Mouse (Mus musculus): Measurements from ENCODE around the gene 4930503B20Rik. TPM values are rescaled to one million over a fixed set of nuclear protein-coding genes. Genes with fewer than 3 reads are reported as not detected.

4930503B20Rik gene
- polyA plus RNA-seq, 1 experiment from 2014 or later: not detected

GRCm38 (mm10) chr3:146657433-146657832 lies 6.3 kb upstream of the 4930503B20Rik start:
- Histone ChIP-seq H3K27me3 (replicated peaks; ENCODE audit: control insufficient read depth, insufficient read depth, low read length) (no peaks in the 10 kb centered on the region), H3K36me3 (ENCODE audit: control insufficient read depth, insufficient read depth) (no peaks in the 10 kb centered on the region), H3K9me3 (ENCODE audit: control insufficient read depth) (no peaks in the 10 kb centered on the region), H3K4me1 (replicated peaks; ENCODE audit: control insufficient read depth, insufficient read depth, low read length) (no peaks in the 10 kb centered on the region), H3K9ac (ENCODE audit: low read depth, low read length) (no peak overlapping the region), H3K27ac (ENCODE audit: low read depth, low read length) (no peak overlapping the region), H3K4me2 (replicated peaks; ENCODE audit: low read depth) (no peak overlapping the region), H3K4me3 (ENCODE audit: low read depth, low read length) (no peak overlapping the region)
- 81% methylated on average over 5 of the region's 5 CpGs for WGBS
- no peak for ATAC-seq
- no peak for TF ChIP-seq CTCF (IDR thresholded peaks at IDR 0.05; ENCODE audit: low read depth)

- H3K4me2 ChIP-seq (replicated peaks; ENCODE audit: low read depth): no peak overlapping the region
- no peaks in the 10 kb centered on the region for H3K36me3 ChIP-seq (ENCODE audit: control insufficient read depth, insufficient read depth)
- no peaks in the 10 kb centered on the region for H3K4me1 ChIP-seq (replicated peaks; ENCODE audit: control insufficient read depth, insufficient read depth, low read length)
- no peak for ATAC-seq
- H3K9ac ChIP-seq (ENCODE audit: low read depth, low read length): no peak overlapping the region
- H3K27me3 ChIP-seq (replicated peaks; ENCODE audit: control insufficient read depth, insufficient read depth, low read length): no peaks in the 10 kb centered on the region
- no peak overlapping the region for H3K27ac ChIP-seq (ENCODE audit: low read depth, low read length)
- no peaks in the 10 kb centered on the region for H3K9me3 ChIP-seq (ENCODE audit: control insufficient read depth)
- 59% methylated on average over 2 of the region's 2 CpGs for WGBS
- H3K4me3 ChIP-seq (ENCODE audit: low read depth, low read length): no peak overlapping the region
- no peak for TF ChIP-seq CTCF (IDR thresholded peaks at IDR 0.05; ENCODE audit: low read depth)
These were observed 4.0 kb upstream of the 4930503B20Rik start for GRCm38 (mm10) chr3:146655111-146655577.

- H3K36me3 ChIP-seq (ENCODE audit: control insufficient read depth, insufficient read depth): no peaks in the 10 kb centered on the region
- no peak for TF ChIP-seq CTCF (IDR thresholded peaks at IDR 0.05; ENCODE audit: low read depth)
- H3K4me1 ChIP-seq (replicated peaks; ENCODE audit: control insufficient read depth, insufficient read depth, low read length): no peaks in the 10 kb centered on the region
- no peak overlapping the region for H3K9ac ChIP-seq (ENCODE audit: low read depth, low read length)
- no peak overlapping the region for H3K27ac ChIP-seq (ENCODE audit: low read depth, low read length)
- no peaks in the 10 kb centered on the region for H3K9me3 ChIP-seq (ENCODE audit: control insufficient read depth)
- H3K4me2 ChIP-seq (replicated peaks; ENCODE audit: low read depth): no peak overlapping the region
- H3K27me3 ChIP-seq (replicated peaks; ENCODE audit: control insufficient read depth, insufficient read depth, low read length): no peaks in the 10 kb centered on the region
- no peak for ATAC-seq
- no peak overlapping the region for H3K4me3 ChIP-seq (ENCODE audit: low read depth, low read length)
- WGBS: 37% methylated on average over 6 of the region's 6 CpGs
These were observed 2.6 kb upstream of the 4930503B20Rik start for GRCm38 (mm10) chr3:146653692-146654091.

- TF ChIP-seq CTCF (IDR thresholded peaks at IDR 0.05; ENCODE audit: low read depth): no peak
- no peaks in the 10 kb centered on the region for H3K36me3 ChIP-seq (ENCODE audit: control insufficient read depth, insufficient read depth)
- H3K27me3 ChIP-seq (replicated peaks; ENCODE audit: control insufficient read depth, insufficient read depth, low read length): no peaks in the 10 kb centered on the region
- ATAC-seq: no peak
- 92% methylated on average over 5 of the region's 5 CpGs for WGBS
- no peak overlapping the region for H3K27ac ChIP-seq (ENCODE audit: low read depth, low read length)
- no peak overlapping the region for H3K9ac ChIP-seq (ENCODE audit: low read depth, low read length)
- no peak overlapping the region for H3K4me2 ChIP-seq (replicated peaks; ENCODE audit: low read depth)
- no peak overlapping the region for H3K4me3 ChIP-seq (ENCODE audit: low read depth, low read length)
- no peaks in the 10 kb centered on the region for H3K9me3 ChIP-seq (ENCODE audit: control insufficient read depth)
- no peaks in the 10 kb centered on the region for H3K4me1 ChIP-seq (replicated peaks; ENCODE audit: control insufficient read depth, insufficient read depth, low read length)
These were observed 1.3 kb upstream of the 4930503B20Rik start for GRCm38 (mm10) chr3:146652431-146652830.

GRCm38 (mm10) chr3:146650716-146651115 lies 401 bp downstream of the 4930503B20Rik start:
- Histone ChIP-seq H3K4me1 (replicated peaks; ENCODE audit: control insufficient read depth, insufficient read depth, low read length) (no peaks in the 10 kb centered on the region), H3K36me3 (ENCODE audit: control insufficient read depth, insufficient read depth) (no peaks in the 10 kb centered on the region), H3K9ac (ENCODE audit: low read depth, low read length) (no peak overlapping the region), H3K9me3 (ENCODE audit: control insufficient read depth) (no peaks in the 10 kb centered on the region), H3K27ac (ENCODE audit: low read depth, low read length) (no peak overlapping the region), H3K4me2 (replicated peaks; ENCODE audit: low read depth) (no peak overlapping the region), H3K4me3 (ENCODE audit: low read depth, low read length) (no peak overlapping the region), H3K27me3 (replicated peaks; ENCODE audit: control insufficient read depth, insufficient read depth, low read length) (no peaks in the 10 kb centered on the region)
- WGBS: 70% methylated on average over 10 of the region's 10 CpGs
- TF ChIP-seq CTCF (IDR thresholded peaks at IDR 0.05; ENCODE audit: low read depth): no peak
- ATAC-seq: no peak

GRCm38 (mm10) chr3:146649311-146649894 lies 1.7 kb downstream of the 4930503B20Rik start:
- no peak overlapping the region for H3K9ac ChIP-seq (ENCODE audit: low read depth, low read length)

More at GRCm38 (mm10) chr3:146649311-146649894, 1.7 kb downstream of the 4930503B20Rik start:
- no peak overlapping the region for H3K4me3 ChIP-seq (ENCODE audit: low read depth, low read length)
- H3K36me3 ChIP-seq (ENCODE audit: control insufficient read depth, insufficient read depth): no peaks in the 10 kb centered on the region
- H3K4me2 ChIP-seq (replicated peaks; ENCODE audit: low read depth): no peak overlapping the region
- no peak for TF ChIP-seq CTCF (IDR thresholded peaks at IDR 0.05; ENCODE audit: low read depth)
- H3K4me1 ChIP-seq (replicated peaks; ENCODE audit: control insufficient read depth, insufficient read depth, low read length): no peaks in the 10 kb centered on the region
- no peaks in the 10 kb centered on the region for H3K9me3 ChIP-seq (ENCODE audit: control insufficient read depth)
- H3K27ac ChIP-seq (ENCODE audit: low read depth, low read length): no peak overlapping the region
- no peaks in the 10 kb centered on the region for H3K27me3 ChIP-seq (replicated peaks; ENCODE audit: control insufficient read depth, insufficient read depth, low read length)
- no peak for ATAC-seq
- WGBS: 67% methylated on average over 10 of the region's 10 CpGs
